14 mouse cellular contexts compared by ENCODE assay signal in genomic region chr5:137685653-137686052, GRCm38 (mm10). TPM values are rescaled to one million over a fixed set of nuclear protein-coding genes. Genes with fewer than 3 reads are reported as not detected.
DNase-seq lines count a peak whose midpoint lies in the region; ATAC-seq and TF ChIP-seq lines count a peak whose summit lies in the region.
"Had no signal": no experiment of that assay in that cellular context is flagged by ENCODE, and none has a peak within 500 bp of the region (broad histone marks: within the 10 kb centered on the region; RNA-seq: fewer than 3 reads in every experiment).

No protein-coding gene starts in this region.

- TF ChIP-seq EP300 in liver, embryonic 14.5 days (IDR thresholded peaks at IDR 0.05; ENCODE audit: low read depth) = no peak

- no peak for DNase-seq in heart, adult 11 months
- DNase-seq in 416B (ENCODE audit: low read depth) (peak; percentile 68), MEL-GATA-1-ER (ENCODE audit: extremely low read depth, low read depth) (peak; percentile 75)
- no peak for DNase-seq in liver, embryonic 14.5 days (ENCODE audit: low read depth in 3 of 3, low spot score in 3 of 3)
- no peak for DNase-seq in left cerebral cortex, adult 11 months (ENCODE audit: low spot score)
- DNase-seq in left cerebral cortex, adult 8-10 months (ENCODE audit: low spot score in 2 of 2) = no peak
- no peak for DNase-seq in lung, adult 2 months
- DNase-seq: kidney, postnatal 36 days; lung, postnatal 36 days had no signal

- peak overlapping the region; percentile 94; the same call in 1 of the 2 replicates for H3K4me2 ChIP-seq in heart, embryonic 11.5 days
- H3K4me2 ChIP-seq in liver, embryonic 14.5 days (ENCODE audit: low read depth) = peak overlapping the region; percentile 70

- TF ChIP-seq POLR2A in lung, adult 2 months (IDR thresholded peaks at IDR 0.05; ENCODE audit: borderline replicate concordance, extremely low read depth, low read depth, low read length) = no peak

- WGBS in heart, embryonic 11.5 days (ENCODE audit: insufficient replicate concordance) = 85% methylated on average over 3 of the region's 3 CpGs
- 35% methylated on average over 3 of the region's 3 CpGs for whole genome bisulfite sequencing in liver, embryonic 14.5 days (ENCODE audit: insufficient replicate concordance)
- WGBS in lung, adult 2 months = 89% methylated on average over 3 of the region's 3 CpGs

- H3K27me3 ChIP-seq in heart, embryonic 11.5 days (ENCODE audit: control insufficient read depth, insufficient read depth, low read length) = no peaks in the 10 kb centered on the region
- no peaks in the 10 kb centered on the region for H3K27me3 ChIP-seq in liver, embryonic 14.5 days (ENCODE audit: control insufficient read depth, insufficient read depth, low read length)
- H3K27me3 ChIP-seq: limb, embryonic 15.5 days had no signal

- no peak overlapping the region for H3K4me3 ChIP-seq in heart, embryonic 11.5 days (ENCODE audit: low read depth, low read length)
- H3K4me3 ChIP-seq in liver, embryonic 14.5 days (ENCODE audit: insufficient read depth in 1 of 2, low read depth in 2 of 2, low read length in 2 of 2) = peak overlapping the region in 1 of 2 experiments; percentile 41; a peak in 2 of 4 replicates
- no peak overlapping the region for H3K4me3 ChIP-seq in lung, adult 2 months (replicated peaks; ENCODE audit: extremely low read depth, low read depth, low read length)

- no peaks in the 10 kb centered on the region for H3K9me3 ChIP-seq in heart, embryonic 11.5 days (replicated peaks; ENCODE audit: control insufficient read depth, low read length)
- H3K9me3 ChIP-seq in liver, embryonic 14.5 days (ENCODE audit: control insufficient read depth, low read length) = no peaks in the 10 kb centered on the region
- H3K9me3 ChIP-seq: limb, embryonic 15.5 days had no signal

- peak overlapping the region; percentile 75 for H3K27ac ChIP-seq in heart, embryonic 11.5 days (ENCODE audit: low read depth, low read length)
- H3K27ac ChIP-seq in liver, embryonic 14.5 days = peak overlapping the region; percentile 99

- no peak overlapping the region for H3K9ac ChIP-seq in heart, embryonic 11.5 days (ENCODE audit: low read depth, low read length)
- peak overlapping the region; percentile 76 for H3K9ac ChIP-seq in liver, embryonic 14.5 days (replicated peaks)
- H3K9ac ChIP-seq: limb, embryonic 15.5 days had no signal

- no peaks in the 10 kb centered on the region for H3K36me3 ChIP-seq in heart, embryonic 11.5 days (ENCODE audit: control insufficient read depth, insufficient read depth, low read length)
- H3K36me3 ChIP-seq in liver, embryonic 14.5 days (replicated peaks; ENCODE audit: control insufficient read depth, insufficient read depth, low read depth) = peaks cover 9% of the 10 kb centered on the region
- H3K36me3 ChIP-seq: limb, embryonic 15.5 days had no signal

- no peak for TF ChIP-seq CTCF in liver, embryonic 14.5 days (IDR thresholded peaks at IDR 0.05; ENCODE audit: low read depth)
- no peak for TF ChIP-seq CTCF in lung, adult 2 months (IDR thresholded peaks at IDR 0.05; ENCODE audit: insufficient read depth, low read length)

- no peak for ATAC-seq in heart, embryonic 11.5 days (replicated peaks; ENCODE audit: insufficient number of reproducible peaks, low FRiP score, low TSS enrichment)
- no peak for ATAC-seq in liver, embryonic 14.5 days (ENCODE audit: insufficient read depth)
- ATAC-seq: CD4-positive, CD25-positive, alpha-beta regulatory T cell, adult 4 months; intestine, embryonic 16.5 days had no signal

- peaks cover 17% of the 10 kb centered on the region for H3K4me1 ChIP-seq in heart, embryonic 11.5 days (ENCODE audit: control insufficient read depth, insufficient read depth, low read length)
- H3K4me1 ChIP-seq in liver, embryonic 14.5 days (replicated peaks; ENCODE audit: control insufficient read depth in 2 of 2, insufficient read depth in 2 of 2, low read length in 1 of 2) = peaks cover 39 to 43% of the 10 kb centered on the region in 2 experiments
- peaks cover 3% of the 10 kb centered on the region; the same call in 1 of the 2 replicates for H3K4me1 ChIP-seq in lung, adult 2 months (ENCODE audit: control insufficient read depth, insufficient read depth, low read length)

RNA-seq across cellular contexts. Expression of gene Agfg2, which starts 1.1 kb away (rescaled TPM):
- polyA plus RNA-seq in heart, embryonic 11.5 days (2014; fragmentation: Nextera tagmentation; extraction: Ambion mirVana) = 19.9 TPM in 2 replicates
- 22.4 and 24.6 TPM in 2 replicates for polyA plus RNA-seq in liver, embryonic 14.5 days (2012; rRNA removed)
- 20.5 and 24.7 TPM in 2 replicates for polyA plus RNA-seq in liver, embryonic 14.5 days (2014; fragmentation: Nextera tagmentation; extraction: Ambion mirVana)
- 10 to 100 TPM; 50.0 to 54.8 (median 51.4) TPM for total RNA-seq in left cerebral cortex, adult 8-10 months (2022)
- 22.4 and 24.3 TPM in 2 replicates for polyA plus RNA-seq in lung, adult 2 months (2012; rRNA removed)

RNA-seq across cellular contexts. Expression of gene Irs3, which starts 40.1 kb away (rescaled TPM):
- 0.23 TPM in 2 replicates for polyA plus RNA-seq in heart, embryonic 11.5 days (2014; fragmentation: Nextera tagmentation; extraction: Ambion mirVana)
- polyA plus RNA-seq in liver, embryonic 14.5 days (2012; rRNA removed) = 0.02 TPM in 2 replicates
- polyA plus RNA-seq in liver, embryonic 14.5 days (2014; fragmentation: Nextera tagmentation; extraction: Ambion mirVana) = not detected in 2 replicates
- under 1 TPM in 2 of 4 experiments, not detected in 2; 0.18 to 0.26 TPM for total RNA-seq in left cerebral cortex, adult 8-10 months (2022)
- polyA plus RNA-seq in lung, adult 2 months (2012; rRNA removed) = 3.6 and 4.4 TPM in 2 replicates
- polyA plus RNA-seq: CD4-positive, CD25-positive, alpha-beta regulatory T cell, adult 4 months; thymus, postnatal 0 days had no signal

RNA-seq across cellular contexts. Expression of gene Sap25, which starts 44.5 kb away (rescaled TPM):
- 3.9 and 5.6 TPM in 2 replicates for polyA plus RNA-seq in heart, embryonic 11.5 days (2014; fragmentation: Nextera tagmentation; extraction: Ambion mirVana)
- polyA plus RNA-seq in liver, embryonic 14.5 days (2012; rRNA removed) = 12.7 and 13.7 TPM in 2 replicates
- 2.3 and 2.9 TPM in 2 replicates for polyA plus RNA-seq in liver, embryonic 14.5 days (2014; fragmentation: Nextera tagmentation; extraction: Ambion mirVana)
- total RNA-seq in left cerebral cortex, adult 8-10 months (2022) = 1 to 10 TPM in 3 of 4 experiments, under 1 TPM in 1; 0.91 to 5.9 (median 3.5) TPM
- polyA plus RNA-seq in lung, adult 2 months (2012; rRNA removed) = 150 and 162 TPM in 2 replicates

RNA-seq across cellular contexts. Expression of gene Nyap1, which starts 55.8 kb away (rescaled TPM):
- 0.47 and 1.0 TPM in 2 replicates for polyA plus RNA-seq in heart, embryonic 11.5 days (2014; fragmentation: Nextera tagmentation; extraction: Ambion mirVana)
- 0.96 and 1.2 TPM in 2 replicates for polyA plus RNA-seq in liver, embryonic 14.5 days (2012; rRNA removed)
- polyA plus RNA-seq in liver, embryonic 14.5 days (2014; fragmentation: Nextera tagmentation; extraction: Ambion mirVana) = 0.03 and 0.05 TPM in 2 replicates
- total RNA-seq in left cerebral cortex, adult 8-10 months (2022) = 10 to 100 TPM; 76.3 to 78.9 (median 77.7) TPM
- 2.3 and 2.4 TPM in 2 replicates for polyA plus RNA-seq in lung, adult 2 months (2012; rRNA removed)

RNA-seq across cellular contexts. Expression of gene Gm20605, which starts 56.7 kb away (rescaled TPM):
- polyA plus RNA-seq in heart, embryonic 11.5 days (2014; fragmentation: Nextera tagmentation; extraction: Ambion mirVana) = 5.9 and 6.5 TPM in 2 replicates
- polyA plus RNA-seq in liver, embryonic 14.5 days (2012; rRNA removed) = 5.5 and 6.0 TPM in 2 replicates
- 3.2 and 3.9 TPM in 2 replicates for polyA plus RNA-seq in liver, embryonic 14.5 days (2014; fragmentation: Nextera tagmentation; extraction: Ambion mirVana)
- total RNA-seq in left cerebral cortex, adult 8-10 months (2022) = 10 to 100 TPM in 1 of 4 experiments, 1 to 10 TPM in 3; 5.6 to 11.5 (median 8.8) TPM
- polyA plus RNA-seq in lung, adult 2 months (2012; rRNA removed) = 63.8 and 65.2 TPM in 2 replicates

Comparison
In these comparisons a context has a peak if more than half of its experiments do, and no peak if none do; other contexts are left out.
1. DNase-seq: peak in 416B (single experiment) and MEL-GATA-1-ER (single experiment); none in heart, adult 11 months (single experiment), liver, embryonic 14.5 days (0 of 3), left cerebral cortex, adult 11 months (single experiment), left cerebral cortex, adult 8-10 months (0 of 2) and lung, adult 2 months (single experiment).
2. RNA of gene Sap25, which starts 44.5 kb away (polyA plus RNA-seq): 150 to 162 TPM in lung, adult 2 months; 2.3 to 13.7 TPM in liver, embryonic 14.5 days and 3.9 to 5.6 TPM in heart, embryonic 11.5 days; every median in the first group is over 10 times any median in the second.